Comparison of ENCODE assay signal across 41 mouse cellular contexts in the genomic region with DNA sequence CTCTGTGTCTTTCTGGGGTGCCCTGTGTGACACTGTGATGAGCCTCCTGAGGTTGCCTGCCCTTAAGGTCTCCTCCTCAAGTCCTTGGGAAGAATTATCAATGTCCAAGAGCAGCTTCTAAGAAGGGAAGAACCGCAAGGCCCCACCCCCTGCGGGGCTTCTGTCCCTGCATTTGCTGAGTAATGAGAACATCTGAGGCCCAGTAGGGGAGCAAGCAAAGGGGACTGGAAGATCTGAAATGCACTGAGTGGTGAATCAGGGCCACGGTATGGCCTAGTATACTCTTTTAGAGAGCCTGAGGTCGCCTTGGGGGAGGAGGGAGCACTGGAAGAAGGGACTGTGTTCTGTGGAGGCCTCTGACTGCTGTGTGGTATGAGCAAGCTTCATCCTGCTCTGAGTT. TPM values are rescaled to one million over a fixed set of nuclear protein-coding genes. Genes with fewer than 3 reads are reported as not detected.
"Had no signal": no experiment of that assay in that cellular context is flagged by ENCODE, and none has a peak within 500 bp of the region (broad histone marks: within the 10 kb centered on the region; RNA-seq: fewer than 3 reads in every experiment).

No protein-coding gene starts in this region.

- ATAC-seq: hindbrain, postnatal 0 days; intestine, embryonic 16.5 days had no signal

- H3K4me3 ChIP-seq: gastrocnemius, adult 2 months; heart, adult 2 months; heart, embryonic 13.5 days; heart, embryonic 15.5 days; hindbrain, embryonic 13.5 days; hindbrain, embryonic 15.5 days; kidney, embryonic 15.5 days; limb, embryonic 13.5 days; limb, embryonic 15.5 days had no signal

- H3K36me3 ChIP-seq: heart, embryonic 13.5 days; heart, embryonic 15.5 days; hindbrain, embryonic 13.5 days; hindbrain, embryonic 15.5 days; kidney, embryonic 15.5 days; limb, embryonic 13.5 days; limb, embryonic 15.5 days had no signal

- H3K27ac ChIP-seq: gastrocnemius, adult 2 months; heart, adult 2 months; heart, embryonic 13.5 days; heart, embryonic 15.5 days; hindbrain, embryonic 13.5 days; hindbrain, embryonic 15.5 days; hindbrain, postnatal 0 days; kidney, embryonic 15.5 days; kidney, postnatal 0 days; limb, embryonic 13.5 days; limb, embryonic 15.5 days had no signal

- DNase-seq: gastrocnemius, adult 2 months; gastrocnemius, postnatal 10 days; gastrocnemius, postnatal 36 days; heart, adult 11 months; heart, adult 2 months; heart, postnatal 14 days; heart, postnatal 36 days; kidney, adult 11 months; kidney, adult 2 months; kidney, adult 9 months; kidney, postnatal 14 days; kidney, postnatal 36 days; layer of hippocampus, adult 9-11 months; layer of hippocampus, postnatal 36 days; left cerebral cortex, postnatal 4 days had no signal

- H3K9ac ChIP-seq: heart, embryonic 13.5 days; heart, embryonic 15.5 days; hindbrain, embryonic 13.5 days; hindbrain, embryonic 15.5 days; kidney, embryonic 15.5 days; limb, embryonic 13.5 days; limb, embryonic 15.5 days had no signal

- H3K9me3 ChIP-seq: heart, embryonic 13.5 days; heart, embryonic 15.5 days; hindbrain, embryonic 13.5 days; hindbrain, embryonic 15.5 days; kidney, embryonic 15.5 days; limb, embryonic 13.5 days; limb, embryonic 15.5 days had no signal

- H3K4me2 ChIP-seq: heart, embryonic 11.5 days; heart, embryonic 13.5 days; heart, embryonic 15.5 days; hindbrain, embryonic 13.5 days; hindbrain, embryonic 15.5 days; kidney, embryonic 15.5 days; limb, embryonic 13.5 days; limb, embryonic 15.5 days had no signal

RNA-seq across cellular contexts. Expression of a gene that starts 8.8 kb away (rescaled TPM):
- total RNA-seq: gastrocnemius, adult 2 months; gastrocnemius, postnatal 10 days; gastrocnemius, postnatal 36 days; heart, adult 2 months; heart, postnatal 14 days; heart, postnatal 36 days; hematopoietic stem cell, adult 5-6 weeks; layer of hippocampus, adult 8-10 months; layer of hippocampus, postnatal 14 days; layer of hippocampus, postnatal 36 days; left cerebral cortex, adult 18-20 months; left cerebral cortex, adult 8-10 months; left cerebral cortex, postnatal 10 days; left cerebral cortex, postnatal 25 days; left cerebral cortex, postnatal 4 days; liver, adult 2 months had no signal
- polyA plus RNA-seq: gonadal fat pad, adult 2 months; heart, adult 2 months; heart, embryonic 11.5 days; heart, embryonic 13.5 days; heart, embryonic 15.5 days; heart, postnatal 0 days; hindbrain, embryonic 11.5 days; hindbrain, embryonic 13.5 days; intestine, embryonic 16.5 days; kidney, adult 2 months; kidney, embryonic 15.5 days; kidney, postnatal 0 days; limb, embryonic 11.5 days; limb, embryonic 13.5 days; liver, adult 2 months had no signal

RNA-seq across cellular contexts. Expression of a gene that starts 9.3 kb away (rescaled TPM):
- total RNA-seq: gastrocnemius, adult 2 months; gastrocnemius, postnatal 36 days; heart, adult 2 months; heart, postnatal 14 days; heart, postnatal 36 days; hematopoietic stem cell, adult 5-6 weeks; hindbrain, postnatal 0 days; layer of hippocampus, adult 18-20 months; layer of hippocampus, adult 8-10 months; layer of hippocampus, postnatal 14 days; layer of hippocampus, postnatal 36 days; left cerebral cortex, adult 18-20 months; left cerebral cortex, adult 8-10 months; left cerebral cortex, postnatal 10 days; left cerebral cortex, postnatal 25 days; left cerebral cortex, postnatal 4 days; liver, adult 2 months had no signal
- polyA plus RNA-seq: gonadal fat pad, adult 2 months; heart, adult 2 months; heart, embryonic 11.5 days; heart, embryonic 13.5 days; heart, embryonic 15.5 days; heart, postnatal 0 days; hindbrain, embryonic 11.5 days; hindbrain, embryonic 13.5 days; hindbrain, embryonic 15.5 days; hindbrain, postnatal 0 days; intestine, embryonic 14.5 days; kidney, embryonic 15.5 days; kidney, postnatal 0 days; limb, embryonic 11.5 days; limb, embryonic 13.5 days; liver, adult 2 months had no signal

RNA-seq across cellular contexts. Expression of a gene that starts 18.5 kb away (rescaled TPM):
- total RNA-seq: gastrocnemius, adult 2 months; gastrocnemius, postnatal 10 days; gastrocnemius, postnatal 36 days; heart, adult 2 months; heart, postnatal 14 days; heart, postnatal 36 days; hematopoietic stem cell, adult 5-6 weeks; hindbrain, postnatal 0 days; layer of hippocampus, adult 18-20 months; layer of hippocampus, adult 8-10 months; layer of hippocampus, postnatal 14 days; layer of hippocampus, postnatal 36 days; left cerebral cortex, adult 18-20 months; left cerebral cortex, adult 8-10 months; left cerebral cortex, postnatal 10 days; left cerebral cortex, postnatal 25 days; left cerebral cortex, postnatal 4 days; liver, adult 2 months had no signal
- polyA plus RNA-seq: gonadal fat pad, adult 2 months; heart, adult 2 months; heart, embryonic 11.5 days; heart, embryonic 13.5 days; heart, embryonic 15.5 days; heart, postnatal 0 days; hindbrain, embryonic 11.5 days; hindbrain, embryonic 13.5 days; hindbrain, embryonic 15.5 days; intestine, embryonic 14.5 days; intestine, embryonic 16.5 days; kidney, adult 2 months; kidney, embryonic 15.5 days; kidney, postnatal 0 days; large intestine, adult 2 months; limb, embryonic 11.5 days; limb, embryonic 13.5 days; liver, adult 2 months had no signal

RNA-seq across cellular contexts. Expression of a gene that starts 34.5 kb away (rescaled TPM):
- total RNA-seq: gastrocnemius, adult 2 months; gastrocnemius, postnatal 10 days; gastrocnemius, postnatal 36 days; heart, adult 2 months; heart, postnatal 14 days; heart, postnatal 36 days; hematopoietic stem cell, adult 5-6 weeks; hindbrain, postnatal 0 days; layer of hippocampus, adult 18-20 months; layer of hippocampus, adult 8-10 months; layer of hippocampus, postnatal 14 days; layer of hippocampus, postnatal 36 days; left cerebral cortex, adult 18-20 months; left cerebral cortex, adult 8-10 months; left cerebral cortex, postnatal 10 days; left cerebral cortex, postnatal 25 days; left cerebral cortex, postnatal 4 days; liver, adult 2 months had no signal
- polyA plus RNA-seq: heart, adult 2 months; heart, embryonic 11.5 days; heart, embryonic 13.5 days; heart, embryonic 15.5 days; heart, postnatal 0 days; hindbrain, embryonic 11.5 days; hindbrain, embryonic 13.5 days; hindbrain, embryonic 15.5 days; intestine, embryonic 14.5 days; kidney, adult 2 months; limb, embryonic 11.5 days; limb, embryonic 13.5 days; limb, embryonic 15.5 days; liver, adult 2 months had no signal

RNA-seq across cellular contexts. Expression of a gene that starts 35.0 kb away (rescaled TPM):
- total RNA-seq: gastrocnemius, adult 2 months; gastrocnemius, postnatal 10 days; gastrocnemius, postnatal 36 days; heart, adult 2 months; heart, postnatal 14 days; heart, postnatal 36 days; hematopoietic stem cell, adult 5-6 weeks; hindbrain, postnatal 0 days; layer of hippocampus, adult 18-20 months; layer of hippocampus, adult 8-10 months; layer of hippocampus, postnatal 14 days; layer of hippocampus, postnatal 36 days; left cerebral cortex, adult 18-20 months; left cerebral cortex, adult 8-10 months; left cerebral cortex, postnatal 10 days; left cerebral cortex, postnatal 25 days; left cerebral cortex, postnatal 4 days; liver, adult 2 months had no signal
- polyA plus RNA-seq: gonadal fat pad, adult 2 months; heart, adult 2 months; heart, embryonic 11.5 days; heart, embryonic 13.5 days; heart, embryonic 15.5 days; heart, postnatal 0 days; hindbrain, embryonic 11.5 days; hindbrain, embryonic 13.5 days; hindbrain, embryonic 15.5 days; hindbrain, postnatal 0 days; intestine, embryonic 14.5 days; intestine, embryonic 16.5 days; kidney, adult 2 months; kidney, embryonic 15.5 days; kidney, postnatal 0 days; large intestine, adult 2 months; limb, embryonic 11.5 days; limb, embryonic 13.5 days; liver, adult 2 months had no signal
